Mouse (Mus musculus): Measurements from ENCODE around the gene Cfd.

GRCm38 (mm10) chr10:79886611-79887010 lies 4.0 kb upstream of the Cfd start:
- TF ChIP-seq CTCF (IDR thresholded peaks at IDR 0.05; ENCODE audit: low read depth), result no peak
- no peak for TF ChIP-seq EP300 (IDR thresholded peaks at IDR 0.05; ENCODE audit: low read depth)
